Mouse (Mus musculus): Measurements from ENCODE around the gene Fam111a. TPM values are rescaled to one million over a fixed set of nuclear protein-coding genes. Genes with fewer than 3 reads are reported as not detected.

Fam111a gene
- polyA plus RNA-seq, 1 experiment from 2014 or later = 16.2 TPM

DNA sequence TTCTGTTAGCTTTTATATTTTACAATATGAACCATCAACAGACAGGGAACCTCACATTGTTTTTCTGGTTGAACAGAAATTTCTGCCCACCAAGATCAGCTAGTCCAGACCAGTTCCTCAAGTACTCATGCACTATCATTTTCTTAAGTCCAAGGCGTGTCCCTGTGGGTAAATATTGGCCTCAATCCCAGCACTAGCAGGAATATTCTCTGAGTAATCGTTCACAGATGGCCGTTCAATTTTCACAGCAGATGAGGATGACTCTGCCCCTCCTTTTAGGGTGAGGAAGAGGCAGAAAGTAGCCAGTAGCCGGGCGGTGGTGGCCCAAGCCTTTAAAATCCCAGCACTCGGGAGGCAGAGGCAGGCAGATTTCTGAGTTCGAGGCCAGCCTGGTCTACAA, 29.6 kb downstream of the Fam111a start:
- H3K27me3 ChIP-seq (ENCODE audit: control insufficient read depth, insufficient read depth, low read length) = no peaks in the 10 kb centered on the region
- H3K27ac ChIP-seq (replicated peaks in 1 of 2; ENCODE audit: control insufficient read depth in 1 of 2, insufficient read depth in 1 of 2, low read depth in 2 of 2, low read length in 2 of 2) = no peak overlapping the region
- H3K36me3 ChIP-seq (ENCODE audit: control insufficient read depth, insufficient read depth, low read length) = peaks cover 23% of the 10 kb centered on the region
- no peak for ATAC-seq (ENCODE audit: insufficient number of reproducible peaks, insufficient read depth, low FRiP score, low read depth)
- H3K4me1 ChIP-seq (ENCODE audit: control insufficient read depth in 2 of 2, insufficient read depth in 2 of 2, low read length in 2 of 2) = peaks cover 5 to 11% of the 10 kb centered on the region in 2 experiments; a peak in 3 of 4 replicates
- WGBS = 81% methylated on average over 7 of the region's 7 CpGs
- peak overlapping the region; percentile 83 for H3K4me2 ChIP-seq (ENCODE audit: low read length)
- no peak overlapping the region for H3K4me3 ChIP-seq (ENCODE audit: control insufficient read depth in 1 of 2, insufficient read depth in 1 of 2, low read depth in 1 of 2, low read length in 2 of 2)
- no peaks in the 10 kb centered on the region for H3K9me3 ChIP-seq (ENCODE audit: control insufficient read depth, low read length)
- no peak overlapping the region for H3K9ac ChIP-seq (ENCODE audit: low read length)

DNA sequence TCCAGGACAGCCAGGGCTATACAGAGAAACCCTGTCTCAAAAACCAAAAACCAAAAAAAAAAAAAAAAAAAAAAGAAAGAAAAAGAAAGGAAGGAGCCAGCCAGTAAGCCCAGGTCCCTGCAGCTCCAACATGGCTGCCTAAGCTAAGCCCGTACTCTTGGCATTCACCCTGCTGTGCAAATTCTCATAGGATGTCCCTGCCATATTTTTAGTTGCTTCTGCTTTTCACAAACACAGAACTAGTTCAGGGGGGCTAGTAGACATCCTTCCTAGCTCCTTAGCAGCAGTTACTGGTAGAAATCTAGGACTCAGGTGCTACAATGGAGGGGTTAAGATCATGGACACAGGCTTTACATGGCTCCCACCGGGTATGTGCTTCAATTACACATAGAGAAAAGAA, 30.0 kb downstream of the Fam111a start:
- Histone ChIP-seq H3K27ac (replicated peaks in 1 of 2; ENCODE audit: control insufficient read depth in 1 of 2, insufficient read depth in 1 of 2, low read depth in 2 of 2, low read length in 2 of 2) (no peak overlapping the region), H3K27me3 (ENCODE audit: control insufficient read depth, insufficient read depth, low read length) (no peaks in the 10 kb centered on the region), H3K9me3 (ENCODE audit: control insufficient read depth, low read length) (no peaks in the 10 kb centered on the region), H3K9ac (ENCODE audit: low read length) (no peak overlapping the region), H3K4me1 (ENCODE audit: control insufficient read depth in 2 of 2, insufficient read depth in 2 of 2, low read length in 2 of 2) (peaks cover 5 to 11% of the 10 kb centered on the region in 2 experiments; a peak in 3 of 4 replicates), H3K4me3 (ENCODE audit: control insufficient read depth in 1 of 2, insufficient read depth in 1 of 2, low read depth in 1 of 2, low read length in 2 of 2) (no peak overlapping the region), H3K36me3 (ENCODE audit: control insufficient read depth, insufficient read depth, low read length) (peaks cover 23% of the 10 kb centered on the region), H3K4me2 (ENCODE audit: low read length) (no peak overlapping the region)
- 100% methylated on average over 2 of the region's 2 CpGs for WGBS
- ATAC-seq (ENCODE audit: insufficient number of reproducible peaks, insufficient read depth, low FRiP score, low read depth) = no peak

DNA sequence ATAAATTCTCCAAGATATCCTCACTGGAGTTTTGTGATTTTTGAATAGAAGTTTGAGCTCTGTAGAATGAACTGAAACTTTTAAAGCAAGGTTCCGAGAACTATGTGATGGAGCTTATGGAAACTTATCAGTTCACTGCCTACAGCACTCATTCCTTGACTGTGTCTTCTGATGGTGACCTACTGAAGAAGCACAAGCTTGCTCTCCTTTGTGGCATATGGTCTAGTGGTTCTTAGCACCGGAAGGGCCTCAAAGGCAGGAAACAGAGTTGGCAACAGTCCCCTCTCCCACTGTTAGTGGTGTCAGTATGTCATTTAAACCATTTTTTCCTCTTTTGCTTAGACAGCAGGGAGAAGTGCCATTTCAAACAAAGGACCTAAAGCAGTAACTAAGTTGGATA, 31.1 kb downstream of the Fam111a start:
- peaks cover 23% of the 10 kb centered on the region for H3K36me3 ChIP-seq (ENCODE audit: control insufficient read depth, insufficient read depth, low read length)
- H3K9ac ChIP-seq (ENCODE audit: low read length) = no peak overlapping the region
- no peaks in the 10 kb centered on the region for H3K9me3 ChIP-seq (ENCODE audit: control insufficient read depth, low read length)
- H3K4me2 ChIP-seq (ENCODE audit: low read length) = no peak overlapping the region
- H3K4me3 ChIP-seq (ENCODE audit: control insufficient read depth in 1 of 2, insufficient read depth in 1 of 2, low read depth in 1 of 2, low read length in 2 of 2) = no peak overlapping the region
- peaks cover 5 to 11% of the 10 kb centered on the region in 2 experiments; a peak in 3 of 4 replicates for H3K4me1 ChIP-seq (ENCODE audit: control insufficient read depth in 2 of 2, insufficient read depth in 2 of 2, low read length in 2 of 2)
- WGBS = 81% methylated on average over 2 of the region's 2 CpGs
- no peak for ATAC-seq (ENCODE audit: insufficient number of reproducible peaks, insufficient read depth, low FRiP score, low read depth)
- H3K27ac ChIP-seq (replicated peaks in 1 of 2; ENCODE audit: control insufficient read depth in 1 of 2, insufficient read depth in 1 of 2, low read depth in 2 of 2, low read length in 2 of 2) = no peak overlapping the region
- no peaks in the 10 kb centered on the region for H3K27me3 ChIP-seq (ENCODE audit: control insufficient read depth, insufficient read depth, low read length)

DNA sequence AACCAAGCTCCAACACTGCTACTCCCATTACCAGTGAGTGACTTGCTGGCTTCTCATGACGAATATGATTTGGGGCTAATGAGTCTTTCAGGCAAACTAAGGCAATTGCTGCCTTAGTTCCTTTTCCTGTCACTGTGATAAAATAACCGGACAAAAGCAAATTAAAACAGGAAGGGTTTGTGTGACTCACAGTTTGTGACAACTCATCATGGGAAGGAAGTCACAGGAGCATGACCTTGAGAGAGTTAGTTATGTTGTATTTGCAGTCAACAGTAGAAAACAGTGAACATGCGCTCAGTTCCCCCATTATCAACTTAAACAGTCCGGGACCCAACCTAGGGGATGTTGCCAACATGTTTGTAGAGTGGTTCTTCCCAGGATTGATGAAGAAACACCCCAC, 39.8 kb downstream of the Fam111a start:
- H3K27ac ChIP-seq (replicated peaks in 1 of 2; ENCODE audit: control insufficient read depth in 1 of 2, insufficient read depth in 1 of 2, low read depth in 2 of 2, low read length in 2 of 2) = no peak overlapping the region
- ATAC-seq (ENCODE audit: insufficient number of reproducible peaks, insufficient read depth, low FRiP score, low read depth) = no peak
- WGBS = 55% methylated on average over 4 of the region's 4 CpGs

DNA sequence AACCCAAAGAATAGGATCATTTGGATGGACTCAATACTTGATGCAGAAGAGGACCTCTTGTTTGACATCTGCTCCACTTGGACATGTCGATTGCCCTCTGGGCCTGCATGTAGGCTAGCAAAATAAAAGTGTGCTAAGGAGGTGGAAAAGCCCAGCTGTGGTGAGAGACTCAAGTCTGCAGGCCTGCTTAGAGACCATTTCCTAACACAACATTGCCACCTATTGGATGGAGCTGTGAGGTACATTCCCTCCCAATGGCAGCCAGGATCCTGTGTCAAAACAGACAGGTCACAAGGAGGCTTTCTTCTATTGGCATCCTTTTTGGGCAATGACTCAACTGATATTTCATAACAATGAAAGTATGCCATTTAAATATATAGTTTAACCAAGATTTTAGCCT, 46.4 kb downstream of the Fam111a start:
- H3K9ac ChIP-seq (ENCODE audit: low read length) = no peak overlapping the region
- no peaks in the 10 kb centered on the region for H3K9me3 ChIP-seq (ENCODE audit: control insufficient read depth, low read length)
- WGBS = 4% methylated on average over 1 of the region's 1 CpGs
- peaks cover 5% of the 10 kb centered on the region for H3K36me3 ChIP-seq (ENCODE audit: control insufficient read depth, insufficient read depth, low read length)
- no peak overlapping the region for H3K4me2 ChIP-seq (ENCODE audit: low read length)
- no peak overlapping the region for H3K4me3 ChIP-seq (ENCODE audit: control insufficient read depth in 1 of 2, insufficient read depth in 1 of 2, low read depth in 1 of 2, low read length in 2 of 2)
- H3K27ac ChIP-seq (replicated peaks in 1 of 2; ENCODE audit: control insufficient read depth in 1 of 2, insufficient read depth in 1 of 2, low read depth in 2 of 2, low read length in 2 of 2) = no peak overlapping the region
- no peak for ATAC-seq (ENCODE audit: insufficient number of reproducible peaks, insufficient read depth, low FRiP score, low read depth)
- H3K27me3 ChIP-seq (ENCODE audit: control insufficient read depth, insufficient read depth, low read length) = no peaks in the 10 kb centered on the region; the same call in 1 of the 2 replicates
- H3K4me1 ChIP-seq (ENCODE audit: control insufficient read depth in 2 of 2, insufficient read depth in 2 of 2, low read length in 2 of 2) = peaks cover 0 to 5% of the 10 kb centered on the region in 2 experiments; a peak in 1 of 4 replicates

More for the DNA sequence above, 39.8 kb downstream of the Fam111a start:
- H3K4me1 ChIP-seq (ENCODE audit: control insufficient read depth in 2 of 2, insufficient read depth in 2 of 2, low read length in 2 of 2) = no peaks in the 10 kb centered on the region
- H3K4me2 ChIP-seq (ENCODE audit: low read length) = no peak overlapping the region
- H3K9me3 ChIP-seq (ENCODE audit: control insufficient read depth, low read length) = no peaks in the 10 kb centered on the region
- no peaks in the 10 kb centered on the region for H3K27me3 ChIP-seq (ENCODE audit: control insufficient read depth, insufficient read depth, low read length)
- H3K36me3 ChIP-seq (ENCODE audit: control insufficient read depth, insufficient read depth, low read length) = peaks cover 15% of the 10 kb centered on the region
- no peak overlapping the region for H3K9ac ChIP-seq (ENCODE audit: low read length)
- no peak overlapping the region for H3K4me3 ChIP-seq (ENCODE audit: control insufficient read depth in 1 of 2, insufficient read depth in 1 of 2, low read depth in 1 of 2, low read length in 2 of 2)

DNA sequence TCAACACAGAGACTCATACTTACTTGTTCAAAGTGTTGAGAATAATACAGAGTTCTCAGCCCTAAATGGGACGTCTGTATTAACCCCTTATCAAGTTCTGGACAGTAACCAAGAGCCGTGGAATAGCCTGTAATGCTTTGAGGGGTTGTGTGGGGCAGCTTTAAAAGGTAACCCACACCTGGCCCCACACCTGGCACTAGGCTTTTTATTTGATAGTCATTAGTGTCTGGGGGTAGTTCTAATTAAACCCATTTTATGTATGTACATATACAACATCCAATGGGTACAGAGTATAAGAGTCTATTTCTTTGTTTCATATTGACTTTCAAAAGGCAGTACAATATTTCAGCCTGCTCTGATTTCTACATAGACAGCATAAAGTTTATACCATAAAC, 49.6 kb downstream of the Fam111a start:
- Histone ChIP-seq H3K36me3 (ENCODE audit: control insufficient read depth, insufficient read depth, low read length) (no peaks in the 10 kb centered on the region), H3K4me2 (ENCODE audit: low read length) (peak overlapping the region; percentile 100), H3K9me3 (ENCODE audit: control insufficient read depth, low read length) (no peaks in the 10 kb centered on the region), H3K27me3 (ENCODE audit: control insufficient read depth, insufficient read depth, low read length) (no peaks in the 10 kb centered on the region; the same call in 1 of the 2 replicates), H3K27ac (replicated peaks in 1 of 2; ENCODE audit: control insufficient read depth in 1 of 2, insufficient read depth in 1 of 2, low read depth in 2 of 2, low read length in 2 of 2) (no peak overlapping the region), H3K4me1 (ENCODE audit: control insufficient read depth in 2 of 2, insufficient read depth in 2 of 2, low read length in 2 of 2) (peaks cover 0 to 5% of the 10 kb centered on the region in 2 experiments; a peak in 1 of 4 replicates), H3K9ac (ENCODE audit: low read length) (no peak overlapping the region), H3K4me3 (ENCODE audit: control insufficient read depth in 1 of 2, insufficient read depth in 1 of 2, low read depth in 1 of 2, low read length in 2 of 2) (peak overlapping the region in 1 of 2 experiments; percentile 66; a peak in 2 of 4 replicates)
- no peak for ATAC-seq (ENCODE audit: insufficient number of reproducible peaks, insufficient read depth, low FRiP score, low read depth)
- 35% methylated on average over 2 of the region's 2 CpGs for WGBS

DNA sequence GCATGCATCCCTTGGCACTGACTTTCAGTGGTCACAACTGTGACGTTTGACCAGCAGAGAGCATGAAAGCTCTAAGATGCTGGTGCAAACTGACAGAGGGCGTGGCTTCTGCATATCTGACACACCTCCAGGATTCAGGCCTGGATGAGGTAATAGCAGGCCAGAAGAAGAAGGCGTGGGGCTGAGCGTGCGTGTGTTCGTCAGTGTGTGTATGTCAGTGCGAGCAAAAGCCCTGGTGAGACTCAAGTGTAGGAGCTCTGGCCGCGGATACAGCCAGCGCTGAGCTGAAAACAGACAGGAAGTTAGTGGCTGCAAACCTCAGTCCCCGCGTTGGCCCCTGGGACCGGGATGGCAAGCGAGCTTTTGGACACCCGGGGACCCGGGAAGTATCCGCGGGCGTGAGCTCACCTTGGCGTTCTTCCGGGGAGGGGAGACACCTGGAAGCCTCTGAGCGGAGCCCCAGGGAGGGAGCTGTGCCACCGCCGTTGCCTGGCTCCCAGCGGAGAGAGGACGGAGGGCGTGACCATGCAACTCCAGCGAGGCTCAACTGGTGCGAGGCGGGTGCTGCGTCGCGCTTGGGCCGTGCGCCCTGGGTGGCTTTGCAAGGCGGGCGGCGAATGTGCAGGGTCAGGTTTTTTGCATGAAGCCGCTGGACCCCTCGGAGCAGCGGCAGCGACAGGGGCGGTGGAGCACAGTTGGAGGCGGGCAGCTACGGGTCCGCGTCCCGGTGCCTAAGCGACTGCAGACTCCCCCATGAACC, 50.2 kb downstream of the Fam111a start:
- Histone ChIP-seq H3K36me3 (ENCODE audit: control insufficient read depth, insufficient read depth, low read length) (no peaks in the 10 kb centered on the region), H3K27ac (replicated peaks in 1 of 2; ENCODE audit: control insufficient read depth in 1 of 2, insufficient read depth in 1 of 2, low read depth in 2 of 2, low read length in 2 of 2) (no peak overlapping the region)
- 1% methylated on average over 49 of the region's 49 CpGs for WGBS

More for the DNA sequence above, 50.2 kb downstream of the Fam111a start:
- Histone ChIP-seq H3K27me3 (ENCODE audit: control insufficient read depth, insufficient read depth, low read length) (no peaks in the 10 kb centered on the region; the same call in 1 of the 2 replicates), H3K9ac (ENCODE audit: low read length) (peak overlapping the region; percentile 75), H3K4me1 (ENCODE audit: control insufficient read depth in 2 of 2, insufficient read depth in 2 of 2, low read length in 2 of 2) (peaks cover 0 to 5% of the 10 kb centered on the region in 2 experiments; a peak in 1 of 4 replicates), H3K9me3 (ENCODE audit: control insufficient read depth, low read length) (no peaks in the 10 kb centered on the region), H3K4me2 (ENCODE audit: low read length) (peak overlapping the region; percentile 100), H3K4me3 (ENCODE audit: control insufficient read depth in 1 of 2, insufficient read depth in 1 of 2, low read depth in 1 of 2, low read length in 2 of 2) (peak overlapping the region; percentile 55 to 66)
- ATAC-seq (ENCODE audit: insufficient number of reproducible peaks, insufficient read depth, low FRiP score, low read depth) = peak; percentile 85
